Mouse (Mus musculus) T-helper 1 cell (primary cell): ENCODE results near the gene Slc6a1.
"Not testable (repeated sequence)": the region's sequence is repeated elsewhere in the genome, so short reads cannot be mapped to it uniquely, and the experiment has no call there.

ENCODE experiments used
- in situ Hi-C: fragments of 300-600 bp; cut with MboI, MseI; formaldehyde crosslinking; loops from one replicate; pipeline ENCODE4 v1.15.1; 2025; ENCODE audit warnings: high pct_unique_total_duplicates

Slc6a1 gene

GRCm38 (mm10) chr6:114289106-114289505 is 6.7 kb downstream of the Slc6a1 start:
- in situ Hi-C loops: no loop called here

GRCm38 (mm10) chr6:114290184-114290583 is 7.7 kb downstream of the Slc6a1 start:
- in situ Hi-C loops: no loop called here

- in situ Hi-C loops: no loop called here
These were observed 8.5 kb downstream of the Slc6a1 start for GRCm38 (mm10) chr6:114290929-114291328.

- in situ Hi-C loops: no loop called here
These were observed 9.0 kb downstream of the Slc6a1 start for GRCm38 (mm10) chr6:114291396-114291795.

- in situ Hi-C loops: no loop called here
These were observed 11.1 kb downstream of the Slc6a1 start for GRCm38 (mm10) chr6:114293511-114293910.

GRCm38 (mm10) chr6:114295086-114295485 is 12.7 kb downstream of the Slc6a1 start:
- in situ Hi-C loops: no loop called here

GRCm38 (mm10) chr6:114297260-114298002 is 15.0 kb downstream of the Slc6a1 start:
- in situ Hi-C loops: no loop called here

- in situ Hi-C loops: no loop called here
These were observed 17.3 kb downstream of the Slc6a1 start for GRCm38 (mm10) chr6:114299699-114300098.

- in situ Hi-C loops: no loop called here
These were observed 18.3 kb downstream of the Slc6a1 start for GRCm38 (mm10) chr6:114300737-114301136.

GRCm38 (mm10) chr6:114304668-114305067 is 22.2 kb downstream of the Slc6a1 start:
- in situ Hi-C loops: no loop called here

GRCm38 (mm10) chr6:114320511-114320910 is 38.1 kb downstream of the Slc6a1 start:
- in situ Hi-C loops: no loop called here

- in situ Hi-C loops: no loop called here
These were observed 38.7 kb downstream of the Slc6a1 start for GRCm38 (mm10) chr6:114321146-114321545.

- in situ Hi-C loops: no loop called here
These were observed 40.5 kb downstream of the Slc6a1 start for GRCm38 (mm10) chr6:114322914-114323313.

- in situ Hi-C loops: no loop called here
These were observed 42.4 kb downstream of the Slc6a1 start for GRCm38 (mm10) chr6:114324808-114325207.

GRCm38 (mm10) chr6:114329597-114330470 is 47.4 kb downstream of the Slc6a1 start:
- in situ Hi-C loops: no loop called here

GRCm38 (mm10) chr6:114331926-114332325 is 49.5 kb downstream of the Slc6a1 start:
- in situ Hi-C loops: no loop called here

- in situ Hi-C loops: no loop called here
These were observed 53.9 kb downstream of the Slc6a1 start for GRCm38 (mm10) chr6:114336128-114336943.

GRCm38 (mm10) chr6:114336944-114337215 is 54.4 kb downstream of the Slc6a1 start:
- in situ Hi-C loops: no loop called here

- in situ Hi-C loops: not testable (repeated sequence)
These were observed 58.9 kb downstream of the Slc6a1 start for GRCm38 (mm10) chr6:114341381-114341780.

GRCm38 (mm10) chr6:114343740-114344139 is 61.3 kb downstream of the Slc6a1 start:
- in situ Hi-C loops: no loop called here

GRCm38 (mm10) chr6:114345156-114345555 is 62.7 kb downstream of the Slc6a1 start:
- in situ Hi-C loops: no loop called here
